Mouse (Mus musculus) frontal cortex, postnatal 25 days (tissue): ENCODE results near the gene Elavl4.

Experiments used
- DNase-seq, 2 experiments: peaks; one replicate each; pipeline ENCODE4 v3.0.0; 2022; ENCODE audit warnings: low spot score in 2 of 2

The Elavl4 gene

DNA sequence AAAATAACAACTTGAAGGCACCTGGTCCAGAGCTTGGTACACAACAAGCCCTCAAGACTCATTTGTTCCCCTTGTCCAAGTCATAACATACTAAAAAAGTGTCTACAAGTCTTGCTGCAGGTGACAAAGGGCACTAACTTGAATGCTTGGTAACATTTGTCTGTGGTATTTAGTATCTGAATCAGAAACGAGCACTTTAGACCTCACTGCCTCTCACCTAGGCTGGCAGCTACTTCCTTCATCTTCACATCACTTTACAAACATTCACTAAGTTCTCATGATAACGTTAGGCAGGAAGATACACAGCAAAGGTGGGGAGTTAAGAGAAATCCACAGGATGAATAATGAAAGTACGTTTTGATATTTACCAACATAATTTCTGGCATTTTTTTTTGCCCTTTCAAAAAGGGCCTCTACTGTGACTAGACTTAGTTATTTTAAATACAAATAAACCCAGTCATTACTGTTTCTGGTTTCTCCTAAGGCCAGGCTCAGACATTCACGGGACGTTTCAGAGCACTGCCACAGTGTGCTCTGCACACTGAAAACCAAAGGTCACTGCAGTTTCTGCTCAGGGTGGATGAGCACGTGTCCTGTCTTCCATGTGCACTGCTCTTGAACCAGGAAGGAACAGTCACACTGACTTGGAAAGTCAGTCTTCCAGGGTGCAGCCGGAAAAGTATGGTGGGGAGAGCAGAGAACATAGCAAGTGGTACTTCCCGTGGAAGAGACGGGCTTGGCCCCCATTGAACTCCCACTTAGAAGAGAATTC lies 84.7 kb downstream of the Elavl4 start:
- no peak for DNase-seq

DNA sequence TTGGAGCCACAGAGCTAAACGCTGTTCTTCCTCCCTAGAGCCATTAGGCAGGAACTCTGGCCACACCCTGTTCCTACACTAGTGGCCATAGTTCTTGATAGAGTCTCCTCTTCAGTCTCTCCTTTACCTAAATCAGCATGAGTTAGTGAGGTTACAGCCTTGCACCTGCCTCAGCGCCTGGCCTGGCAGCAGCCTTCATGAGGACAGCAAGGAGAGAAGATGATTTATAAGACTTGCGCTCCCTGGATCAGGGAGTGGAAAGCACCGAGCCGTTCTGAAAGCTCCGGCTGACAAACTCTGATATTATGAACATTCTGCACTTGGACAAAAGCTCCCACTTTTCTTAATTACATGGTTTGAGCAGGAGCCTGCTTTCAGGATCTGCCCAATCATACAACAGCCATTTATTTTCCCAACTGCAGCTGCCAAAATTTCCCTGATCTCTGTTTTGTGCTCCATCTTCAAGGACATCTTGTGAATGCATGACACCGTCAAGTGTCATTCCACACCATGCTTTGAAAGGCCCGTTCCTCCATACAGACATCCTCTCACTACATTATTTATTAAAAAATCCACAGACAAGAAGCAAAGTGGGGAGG lies 87.3 kb downstream of the Elavl4 start:
- no peak for DNase-seq

DNA sequence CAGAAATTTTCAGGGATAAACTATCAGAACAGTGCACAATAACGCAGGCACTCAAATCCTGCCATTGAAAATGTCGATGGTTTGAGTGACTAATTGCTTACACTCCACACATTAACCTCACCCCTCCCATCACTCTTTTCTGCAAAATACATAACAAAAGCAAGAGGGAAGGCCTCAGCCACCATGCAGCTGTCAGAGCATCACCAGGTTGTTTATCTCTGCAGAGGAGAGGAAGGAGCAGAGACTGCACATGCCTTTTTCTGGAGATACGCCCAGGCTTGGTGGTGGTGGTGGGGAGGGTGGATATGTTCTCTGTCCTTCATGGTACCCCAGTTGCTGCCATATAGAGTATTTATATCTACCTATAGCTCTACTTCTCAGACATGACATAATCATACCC lies 94.3 kb downstream of the Elavl4 start:
- DNase-seq, result no peak

DNA sequence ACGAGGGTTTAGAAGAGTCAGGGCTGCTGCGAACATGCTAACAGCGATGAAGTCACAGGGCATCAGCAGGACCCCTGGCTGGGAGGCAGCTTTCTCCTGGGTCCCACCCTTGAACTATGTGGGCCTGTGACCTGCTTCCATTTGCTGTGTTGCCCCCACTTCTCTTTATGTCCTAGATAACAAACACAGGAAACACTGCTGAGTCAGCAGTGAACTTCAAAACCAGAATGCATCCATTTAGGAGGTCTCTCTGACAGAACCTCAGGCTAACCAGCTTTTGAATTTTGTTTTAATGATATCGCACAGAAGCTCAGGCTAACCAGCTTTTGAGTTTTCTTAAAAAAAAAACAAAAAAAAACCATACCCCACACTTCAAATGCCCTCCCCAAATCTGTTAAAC lies 96.1 kb downstream of the Elavl4 start:
- DNase-seq, result no peak

DNA sequence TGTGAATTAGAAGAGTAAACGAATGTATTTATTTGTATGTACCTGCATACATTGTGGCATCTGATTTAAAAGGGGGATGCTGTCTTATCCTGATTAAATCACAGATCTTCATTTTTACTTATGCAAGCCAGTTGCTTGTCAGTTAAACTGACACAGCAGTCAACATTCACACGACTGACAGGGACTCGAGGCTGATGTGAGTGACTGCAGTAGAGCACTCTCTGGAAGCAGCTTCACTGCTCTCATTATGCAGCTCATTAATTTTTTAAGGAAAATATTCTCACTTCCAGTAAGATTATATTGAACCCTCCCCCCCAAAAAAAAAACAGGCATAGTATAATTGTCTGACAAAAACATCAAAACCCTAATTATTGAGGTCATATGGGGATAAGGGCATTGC lies 101.7 kb downstream of the Elavl4 start:
- no peak for DNase-seq

DNA sequence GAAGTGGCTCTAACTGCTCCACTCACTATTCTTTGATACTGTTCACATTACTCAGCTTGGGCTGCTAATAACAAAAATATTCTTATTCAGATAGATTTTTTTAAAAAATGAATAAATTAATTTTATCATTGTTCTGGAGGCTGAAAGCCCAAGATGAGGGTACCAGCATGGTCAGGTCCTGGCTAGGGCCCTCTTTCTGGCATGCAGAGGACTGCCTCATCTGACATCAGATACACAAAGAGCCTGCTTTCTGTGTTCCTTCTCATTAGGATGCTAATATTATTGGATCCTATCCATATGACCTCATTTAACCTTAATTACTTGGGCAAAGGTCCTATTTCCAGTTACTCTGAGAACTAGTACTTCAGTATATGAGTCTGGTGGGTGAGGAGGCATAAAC lies 108.8 kb downstream of the Elavl4 start:
- no peak for DNase-seq

DNA sequence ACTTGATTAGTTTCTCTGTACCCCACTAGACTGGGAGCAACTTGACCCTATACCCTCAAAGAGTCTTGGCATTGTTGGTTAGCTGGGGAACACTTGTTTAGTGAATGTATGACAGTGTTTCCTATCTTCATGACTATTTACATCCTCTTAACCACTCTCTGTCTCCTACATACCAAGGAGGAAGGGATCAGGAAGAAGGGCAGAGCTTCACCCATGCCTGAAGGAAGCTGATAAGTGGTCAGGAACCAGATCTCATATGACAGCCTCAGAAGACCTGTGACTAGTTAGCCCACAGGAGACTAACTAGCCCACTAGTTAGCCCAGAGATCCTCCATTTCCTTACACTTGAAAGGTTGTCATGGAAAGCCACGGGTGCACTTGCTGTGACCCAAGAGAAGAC lies 117.2 kb downstream of the Elavl4 start:
- no peak for DNase-seq

DNA sequence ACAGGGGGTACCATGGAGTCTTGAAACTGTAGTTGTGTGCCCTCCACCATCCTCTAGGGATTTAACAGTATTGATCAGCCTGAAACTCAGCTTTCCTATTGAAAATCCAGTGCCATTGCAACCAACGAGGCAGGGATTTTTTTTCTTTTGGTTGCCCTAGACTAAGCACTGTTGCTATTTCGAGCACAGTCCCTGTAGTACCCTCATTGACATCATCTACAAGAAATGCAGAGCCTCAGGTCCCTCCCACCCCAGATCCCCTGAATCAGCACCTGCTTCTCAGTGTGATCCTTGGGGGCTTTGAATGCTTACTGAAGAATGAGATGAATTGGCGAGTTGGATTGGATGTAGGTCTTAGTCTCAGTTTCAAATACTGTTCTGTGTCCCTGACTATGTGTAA lies 119.4 kb downstream of the Elavl4 start:
- no peak for DNase-seq

DNA sequence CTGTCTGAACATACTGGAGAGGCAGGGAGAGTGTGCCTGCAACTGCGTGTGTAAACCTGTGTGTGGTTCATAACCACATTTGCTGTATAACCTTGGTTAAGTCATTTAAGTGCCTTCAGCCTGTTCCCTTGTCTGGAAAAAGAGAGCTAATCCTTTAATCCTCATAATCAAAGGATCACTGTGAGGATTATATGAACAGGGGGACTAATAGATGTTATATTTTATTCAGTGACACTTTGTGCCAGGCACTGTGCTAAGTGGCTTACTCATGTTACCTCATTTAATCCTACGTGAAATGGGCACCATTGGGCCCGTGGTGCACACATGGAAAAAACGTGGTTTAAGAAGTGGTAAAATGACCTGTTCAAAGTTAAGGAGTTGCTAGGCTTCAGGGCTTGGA lies 119.9 kb downstream of the Elavl4 start:
- no peak for DNase-seq

DNA sequence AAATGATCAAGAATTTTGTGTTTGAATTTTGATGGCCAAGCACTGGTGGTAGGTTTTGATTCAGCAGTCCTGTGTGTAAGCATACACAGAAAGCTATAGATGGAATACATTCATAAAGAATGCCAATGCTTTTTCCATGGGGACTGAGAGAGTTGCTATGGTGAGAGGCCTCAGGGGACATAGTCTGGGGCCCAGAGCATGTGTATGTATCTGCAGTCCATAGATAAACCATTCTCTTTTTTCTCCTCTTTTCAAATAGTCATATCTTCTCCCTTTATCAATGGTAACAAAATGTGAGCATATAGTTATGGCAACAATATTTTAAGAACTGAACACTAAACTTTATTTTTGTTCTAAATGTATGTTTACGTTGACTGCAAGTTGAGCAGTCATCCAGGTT lies 122.1 kb downstream of the Elavl4 start:
- no peak for DNase-seq

DNA sequence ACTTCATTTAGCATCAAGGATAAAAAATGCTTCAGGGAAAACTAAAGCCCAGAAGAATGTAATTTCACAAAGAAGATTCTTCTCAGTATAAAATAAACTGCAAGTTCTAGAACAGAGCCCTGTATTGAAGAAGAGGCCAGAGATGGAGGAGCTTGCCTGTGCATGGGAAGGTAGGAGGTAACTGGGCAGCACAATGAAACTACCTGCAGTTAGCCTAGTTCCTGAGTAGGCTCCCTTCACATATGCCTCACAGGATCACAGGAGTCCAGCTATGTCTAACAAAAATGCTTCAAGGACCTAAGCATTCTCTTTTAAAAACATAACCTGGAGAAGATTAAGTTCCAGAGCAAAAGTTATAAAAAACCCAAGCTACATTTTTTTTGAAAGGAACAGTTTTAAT lies 122.5 kb downstream of the Elavl4 start:
- no peak for DNase-seq

DNA sequence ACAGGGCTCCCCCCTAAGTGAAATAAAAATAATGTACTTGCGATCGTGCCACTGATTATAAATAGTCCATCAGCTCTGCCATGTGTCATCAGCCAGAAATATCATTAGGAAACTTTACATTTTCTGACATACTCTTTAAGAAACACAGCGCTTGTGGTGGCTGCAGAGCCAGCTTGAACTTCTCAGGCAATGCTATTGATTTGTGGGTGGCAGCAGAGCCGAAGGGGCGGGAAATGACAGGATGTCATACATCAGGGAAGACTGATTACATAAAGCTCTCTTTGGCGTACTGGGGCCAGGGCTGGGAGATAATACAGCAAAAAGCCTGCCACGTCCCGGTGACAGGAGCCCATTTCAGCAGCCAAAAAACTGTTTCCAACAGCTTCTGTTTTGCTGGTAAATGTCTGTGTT lies 124.1 kb downstream of the Elavl4 start:
- DNase-seq, result no peak

DNA sequence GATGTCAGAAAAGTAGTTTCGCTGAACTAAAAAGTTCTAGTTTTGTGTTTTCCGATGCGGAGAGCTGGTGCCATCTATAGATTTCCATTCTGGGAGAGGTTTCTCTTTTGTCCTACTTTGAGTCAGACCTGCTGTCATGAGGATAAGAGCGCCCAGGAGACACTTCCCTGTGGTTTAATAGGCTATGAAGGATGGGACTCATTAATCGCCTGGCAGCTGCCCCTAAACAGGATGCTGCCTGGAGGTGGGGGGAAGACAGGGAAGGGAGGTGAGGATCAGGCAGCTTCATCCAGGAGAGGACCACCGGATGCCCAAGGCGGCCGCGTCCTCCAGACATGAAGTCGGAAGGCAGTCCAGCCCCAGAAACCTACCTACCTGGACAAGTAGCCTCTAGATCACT lies 126.2 kb downstream of the Elavl4 start:
- DNase-seq, result no peak

DNA sequence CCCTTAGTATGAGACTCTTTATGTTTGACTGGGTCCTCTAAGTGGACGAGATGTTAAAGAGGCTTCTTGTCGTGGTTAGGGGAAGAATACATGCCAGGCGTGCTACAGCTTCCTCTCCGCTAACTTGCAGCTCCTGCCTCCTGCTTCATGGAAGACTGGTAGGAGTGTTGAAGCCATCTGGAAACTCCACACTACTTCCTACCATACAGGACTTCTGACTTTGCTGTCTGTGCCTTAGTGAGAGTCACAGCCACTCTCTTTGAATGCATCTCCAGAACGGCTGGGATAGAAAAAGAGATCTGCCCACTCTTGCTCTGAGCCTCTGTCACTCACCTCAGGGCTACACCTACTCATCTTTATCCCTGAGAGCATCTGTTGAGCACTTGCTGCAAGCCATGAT lies 132.9 kb downstream of the Elavl4 start:
- no peak for DNase-seq

DNA sequence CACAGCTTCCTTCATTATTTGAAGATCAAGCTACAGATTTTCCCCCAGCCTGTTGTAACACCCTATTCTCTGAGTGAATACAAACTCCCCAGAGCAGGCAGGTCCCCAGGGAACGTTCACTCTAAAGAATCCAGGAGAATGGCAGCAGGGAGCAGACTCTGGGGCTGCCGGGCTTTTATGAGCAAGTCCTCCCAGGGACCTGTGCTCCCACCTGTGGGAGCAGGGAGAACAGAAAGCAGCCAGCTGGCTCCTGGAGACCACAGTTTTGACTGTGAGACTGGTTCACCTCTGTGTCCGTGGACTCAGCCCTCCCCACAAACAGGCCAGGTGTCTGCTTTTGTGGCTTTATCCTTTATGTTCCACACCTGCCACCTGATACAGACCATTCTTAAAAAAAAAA lies 134.2 kb downstream of the Elavl4 start:
- no peak for DNase-seq

DNA sequence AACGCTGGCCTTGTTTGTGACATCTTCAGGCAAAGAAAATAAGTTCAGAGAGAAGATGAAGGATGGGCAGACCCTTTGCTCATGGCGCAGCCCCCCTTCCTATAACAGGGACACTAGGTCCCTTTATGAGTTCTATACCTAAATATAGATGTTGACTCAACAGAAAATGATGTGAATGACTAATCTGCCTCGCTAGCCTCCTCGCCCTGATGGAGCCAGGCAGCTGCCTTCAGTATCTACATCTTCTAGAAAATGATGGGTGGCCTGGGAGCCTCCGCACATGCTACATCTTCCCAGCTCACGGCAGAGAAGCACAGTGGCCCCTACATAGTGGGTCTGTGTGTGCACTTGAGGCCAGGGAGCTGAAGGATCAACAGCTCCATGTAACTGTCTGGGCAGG lies 137.2 kb downstream of the Elavl4 start:
- no peak for DNase-seq

DNA sequence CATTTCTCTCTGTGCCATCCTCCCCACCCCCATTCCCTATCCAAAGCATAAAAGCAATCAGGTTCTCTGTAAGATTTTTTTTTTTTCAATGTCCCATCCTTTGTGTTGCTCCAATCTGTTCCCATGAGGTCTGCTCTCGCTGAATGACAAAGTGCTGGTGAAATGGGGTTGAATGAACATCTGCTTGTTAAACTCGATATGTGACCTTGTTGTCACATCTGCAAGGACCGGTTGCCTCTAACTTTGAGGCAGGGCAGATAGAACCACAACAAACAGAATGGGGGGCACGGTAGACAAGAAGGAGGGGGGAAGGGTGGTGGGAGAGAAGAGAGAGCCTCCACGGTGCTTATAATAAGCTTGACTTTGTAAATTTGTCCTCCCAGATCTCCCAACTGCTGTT lies 138.0 kb downstream of the Elavl4 start:
- DNase-seq, result no peak

DNA sequence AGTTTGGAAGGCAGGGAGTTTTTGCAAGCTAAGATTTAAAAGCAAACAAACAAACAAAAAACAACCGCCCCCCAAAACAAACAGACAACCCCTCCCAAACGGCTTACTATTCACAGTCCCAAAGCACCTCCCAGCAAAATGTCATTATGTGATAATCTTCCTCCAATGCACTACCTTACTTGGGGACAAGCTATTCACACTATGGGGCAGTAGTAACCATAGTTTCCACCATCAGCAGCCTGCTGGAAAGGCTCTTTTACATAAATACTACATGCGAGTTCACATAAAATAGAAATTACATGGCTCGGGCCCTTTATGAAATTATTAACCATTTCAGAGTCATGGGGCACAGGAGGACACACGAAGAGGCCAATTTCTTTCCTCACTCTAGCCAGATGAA lies 141.5 kb downstream of the Elavl4 start:
- no peak for DNase-seq

DNA sequence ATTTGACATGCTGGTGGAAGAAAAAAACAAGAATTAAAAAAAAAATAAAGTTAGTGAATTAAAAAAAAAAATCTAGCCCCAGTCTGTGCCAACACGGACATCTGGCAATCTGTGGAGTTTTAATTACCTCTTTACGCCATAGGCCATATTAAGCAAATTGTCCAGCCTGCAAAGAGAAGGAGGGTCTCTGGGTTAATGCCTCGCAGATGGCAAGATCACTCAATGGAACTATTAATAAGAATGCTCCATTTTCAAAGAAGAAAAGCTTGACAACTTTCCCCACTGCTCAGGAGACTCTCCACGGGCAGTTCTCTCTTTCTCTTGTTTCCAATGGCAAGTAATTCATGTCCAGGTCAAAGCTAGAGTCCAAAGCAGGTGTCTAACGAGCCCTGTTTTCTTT lies 142.1 kb downstream of the Elavl4 start:
- no peak for DNase-seq

DNA sequence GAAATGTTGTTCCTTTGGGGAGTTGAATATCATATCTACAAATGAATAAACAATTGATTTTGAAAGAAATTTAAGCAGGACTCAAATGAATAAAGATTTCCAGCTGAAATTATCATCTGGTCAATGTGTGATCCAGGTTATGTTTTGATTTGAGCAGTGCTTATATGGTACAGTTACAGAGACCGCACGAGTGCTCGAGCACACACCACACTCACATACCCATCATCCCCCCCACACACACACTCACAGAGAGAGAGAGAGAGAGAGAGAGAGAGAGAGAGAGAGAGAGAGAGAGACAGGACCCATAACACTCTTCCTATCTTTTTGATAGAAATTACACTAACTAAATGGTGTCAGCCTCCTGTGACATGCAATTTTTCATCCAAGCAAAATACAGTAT lies 150.0 kb downstream of the Elavl4 start:
- DNase-seq, result no peak

DNA sequence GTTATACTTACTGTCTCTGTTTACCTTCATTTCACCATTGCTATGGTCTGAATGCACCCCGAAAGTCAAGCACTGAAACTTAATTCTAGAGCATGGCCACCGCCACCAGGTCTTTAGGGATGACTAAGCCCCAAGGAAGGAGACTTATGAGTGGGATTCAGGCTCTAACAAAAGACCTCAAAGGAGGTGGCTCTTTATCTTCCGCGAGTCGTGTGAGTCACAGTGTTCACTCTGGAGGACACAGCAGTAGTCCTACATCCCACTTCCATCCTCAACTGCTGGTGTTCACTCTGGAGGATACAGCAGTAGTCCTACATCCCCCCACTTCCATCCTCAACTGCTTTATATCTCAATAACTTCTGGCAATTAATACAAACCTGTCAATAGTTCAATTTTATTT lies 151.8 kb downstream of the Elavl4 start:
- DNase-seq, result no peak

DNA sequence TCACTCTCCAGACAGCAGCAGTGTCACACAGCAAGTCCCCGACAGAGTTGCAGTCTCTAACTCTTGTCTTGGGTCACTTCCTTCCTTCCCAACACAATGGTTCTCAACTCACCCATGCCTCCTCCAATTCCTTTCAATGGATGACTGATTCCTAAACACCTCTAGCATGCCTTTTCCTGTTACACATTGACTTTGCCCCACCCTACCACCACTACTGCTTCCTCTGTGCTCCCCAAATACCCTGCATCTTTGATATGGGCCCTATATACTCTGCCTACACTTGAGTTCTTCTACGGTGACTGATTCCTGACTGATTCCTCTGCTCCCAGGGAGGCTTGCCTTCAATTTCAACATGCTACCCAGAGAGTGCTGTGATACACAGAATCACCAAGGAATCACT lies 153.1 kb downstream of the Elavl4 start:
- no peak for DNase-seq

DNA sequence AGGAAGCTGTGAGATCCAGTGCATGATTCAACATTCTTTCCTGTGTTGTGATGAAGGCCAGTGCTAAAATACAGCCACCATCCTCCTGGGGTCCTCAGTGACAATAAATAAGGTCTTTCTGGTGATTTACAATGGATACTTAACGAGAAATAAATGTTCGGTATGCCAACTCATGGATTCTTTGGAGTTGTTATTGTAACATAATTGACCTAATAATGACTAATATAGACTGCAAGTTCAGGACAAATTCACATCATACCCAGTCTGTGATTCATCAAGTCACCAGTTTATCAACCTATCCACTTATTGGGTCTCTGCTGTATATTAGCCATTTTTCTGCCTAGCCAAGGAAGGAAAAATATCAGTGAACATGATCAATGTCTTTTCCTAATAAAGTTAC lies 174.4 kb downstream of the Elavl4 start:
- no peak for DNase-seq

DNA sequence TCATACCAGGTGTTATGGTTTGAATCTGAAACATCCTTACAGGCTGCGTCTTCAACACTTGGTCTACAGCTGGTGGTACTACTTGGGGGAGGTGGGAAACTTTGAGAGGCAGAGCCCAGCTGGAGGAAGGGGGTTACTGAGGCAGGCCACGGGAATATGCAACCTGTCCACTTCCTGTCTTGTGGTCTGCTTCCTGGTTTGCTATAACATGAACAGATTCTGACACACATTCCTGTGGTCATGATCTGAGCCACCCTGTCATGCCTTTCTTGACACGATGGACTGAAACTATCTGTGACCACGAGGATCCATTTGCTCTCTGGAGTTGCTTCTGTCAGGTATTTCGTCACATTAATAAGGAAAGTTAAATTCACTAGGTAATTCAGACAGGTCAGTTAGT lies 179.7 kb downstream of the Elavl4 start:
- no peak for DNase-seq
